Mouse (Mus musculus): ENCODE results near the gene Amdhd2.
"Not testable (repeated sequence)": the region's sequence is repeated elsewhere in the genome, so short reads cannot be mapped to it uniquely, and the experiment has no call there.

Amdhd2 gene

GRCm38 (mm10) chr17:24155742-24156141 lies 7.8 kb downstream of the Amdhd2 start:
- no peak for DNase-seq

GRCm38 (mm10) chr17:24154463-24154862 lies 9.1 kb downstream of the Amdhd2 start:
- DNase-seq: no peak

- DNase-seq: peak; percentile 75
Observed at GRCm38 (mm10) chr17:24151890-24152563, 11.5 kb downstream of the Amdhd2 start.

- DNase-seq: no peak
Observed at GRCm38 (mm10) chr17:24151382-24151781, 12.2 kb downstream of the Amdhd2 start.

GRCm38 (mm10) chr17:24150824-24151223 lies 12.7 kb downstream of the Amdhd2 start, which contains the start of gene Pdpk1:
TSS of gene Pdpk1 (minus strand) at chr17:24150924.
- no peak for DNase-seq

- DNase-seq: no peak
Observed at GRCm38 (mm10) chr17:24149421-24149820, 14.1 kb downstream of the Amdhd2 start.

GRCm38 (mm10) chr17:24142897-24143296 lies 20.7 kb downstream of the Amdhd2 start:
- no peak for DNase-seq

- peak; percentile 98 for DNase-seq
Observed at GRCm38 (mm10) chr17:24141425-24141920, 22.1 kb downstream of the Amdhd2 start.

- DNase-seq: no peak
Observed at GRCm38 (mm10) chr17:24140845-24141424, 22.6 kb downstream of the Amdhd2 start.

GRCm38 (mm10) chr17:24139968-24140367 lies 23.6 kb downstream of the Amdhd2 start:
- DNase-seq: no peak

- no peak for DNase-seq
Observed at GRCm38 (mm10) chr17:24139256-24139655, 24.3 kb downstream of the Amdhd2 start.

GRCm38 (mm10) chr17:24137226-24137880 lies 26.2 kb downstream of the Amdhd2 start:
- no peak for DNase-seq

GRCm38 (mm10) chr17:24134062-24134461 lies 29.5 kb downstream of the Amdhd2 start:
- no peak for DNase-seq

GRCm38 (mm10) chr17:24132919-24133318 lies 30.6 kb downstream of the Amdhd2 start:
- not testable (repeated sequence) for DNase-seq

- DNase-seq: no peak
Observed at GRCm38 (mm10) chr17:24131570-24131969, 32.0 kb downstream of the Amdhd2 start.

- DNase-seq: not testable (repeated sequence)
Observed at GRCm38 (mm10) chr17:24129246-24129645, 34.3 kb downstream of the Amdhd2 start.

- DNase-seq: no peak
Observed at GRCm38 (mm10) chr17:24127592-24127991, 36.0 kb downstream of the Amdhd2 start.

- DNase-seq: no peak
Observed at GRCm38 (mm10) chr17:24126801-24127200, 36.8 kb downstream of the Amdhd2 start.

GRCm38 (mm10) chr17:24119446-24119845 lies 44.1 kb downstream of the Amdhd2 start:
- no peak for DNase-seq

GRCm38 (mm10) chr17:24113031-24113430 lies 50.5 kb downstream of the Amdhd2 start:
- peak; percentile 66 for DNase-seq

- DNase-seq: no peak
Observed at GRCm38 (mm10) chr17:24111256-24111655, 52.3 kb downstream of the Amdhd2 start.

GRCm38 (mm10) chr17:24108896-24109295 lies 54.7 kb downstream of the Amdhd2 start:
- DNase-seq: peak; percentile 57

All from cerebellum, adult 11-12 months (tissue).